Mouse (Mus musculus) limb, embryonic 13.5 days (tissue): ENCODE results near the gene Sdccag8. TPM values are rescaled to one million over a fixed set of nuclear protein-coding genes. Genes with fewer than 3 reads are reported as not detected.

Experiments used
- ATAC-seq: fragments of 200-750 bp; cut with Nextera tagmentation; 2 replicates; pipeline ENCODE4 v1.8.0; 2017; ENCODE audit warnings: low read depth, moderate number of reproducible peaks, moderate TSS enrichment; ENCODE audit not compliant: low FRiP score
- H3K27ac ChIP-seq: fragments of 300-500 bp; sonication (generic); 2 replicates; pipeline ENCODE4 v1.5.1; 2015; ENCODE audit warnings: inconsistent platforms, mild to moderate bottlenecking, moderate library complexity
- H3K27me3 ChIP-seq: fragments of 300-500 bp; sonication (generic); 2 replicates; pipeline ENCODE4 v1.6.1; 2015; ENCODE audit warnings: mild to moderate bottlenecking, inconsistent platforms
- H3K36me3 ChIP-seq: fragments of 300-500 bp; sonication (generic); 2 replicates; pipeline ENCODE4 v1.6.1; 2015; ENCODE audit warnings: inconsistent platforms, mild to moderate bottlenecking, moderate library complexity
- H3K4me1 ChIP-seq: fragments of 300-500 bp; sonication (generic); 2 replicates; pipeline ENCODE4 v1.6.1; 2015; ENCODE audit warnings: inconsistent platforms
- H3K4me2 ChIP-seq: fragments of 300-500 bp; sonication (generic); replicated peaks from 2 replicates; pipeline ENCODE4 v1.6.1; 2015; ENCODE audit warnings: inconsistent platforms, mild to moderate bottlenecking, moderate library complexity
- H3K4me3 ChIP-seq: fragments of 300-500 bp; sonication (generic); 2 replicates; pipeline ENCODE4 v1.5.1; 2015; ENCODE audit warnings: moderate library complexity, mild to moderate bottlenecking, inconsistent platforms
- H3K9ac ChIP-seq: fragments of 300-500 bp; sonication (generic); 2 replicates; pipeline ENCODE4 v1.6.1; 2015; ENCODE audit warnings: mild to moderate bottlenecking, inconsistent platforms
- H3K9me3 ChIP-seq: fragments of 300-500 bp; sonication (generic); 2 replicates; pipeline ENCODE4 v1.6.1; 2016; ENCODE audit warnings: inconsistent platforms
- WGBS: fragments of 180-500 bp; shearing (Covaris S2); methylation state at CpG from one replicate; pipeline ENCODE4 v1.1.7; 2015; 5-methylcytosine and 5-hydroxymethylcytosine counted together
- polyA plus RNA-seq: library from polyadenylated mRNA; unstranded; fragments of >200 nt; fragmentation: Nextera tagmentation; extraction: Ambion mirVana; gene quantifications from 2 replicates; pipeline ENCODE4 v1.2.1, GENCODE M21; 2015

Sdccag8 gene
- polyA plus RNA-seq, 1 experiment from 2014 or later, result 15.5 TPM

GRCm38 (mm10) chr1:177012774-177013173 lies 198.3 kb downstream of the Sdccag8 start:
- Histone ChIP-seq H3K4me2 (no peak overlapping the region), H3K27me3 (no peaks in the 10 kb centered on the region), H3K9me3 (no peaks in the 10 kb centered on the region), H3K4me3 (no peak overlapping the region), H3K4me1 (peaks cover 28% of the 10 kb centered on the region), H3K27ac (no peak overlapping the region), H3K36me3 (peaks cover 1% of the 10 kb centered on the region; the same call in 1 of the 2 replicates), H3K9ac (no peak overlapping the region)
- 86% methylated on average over 3 of the region's 3 CpGs for WGBS
- no peak for ATAC-seq

DNA sequence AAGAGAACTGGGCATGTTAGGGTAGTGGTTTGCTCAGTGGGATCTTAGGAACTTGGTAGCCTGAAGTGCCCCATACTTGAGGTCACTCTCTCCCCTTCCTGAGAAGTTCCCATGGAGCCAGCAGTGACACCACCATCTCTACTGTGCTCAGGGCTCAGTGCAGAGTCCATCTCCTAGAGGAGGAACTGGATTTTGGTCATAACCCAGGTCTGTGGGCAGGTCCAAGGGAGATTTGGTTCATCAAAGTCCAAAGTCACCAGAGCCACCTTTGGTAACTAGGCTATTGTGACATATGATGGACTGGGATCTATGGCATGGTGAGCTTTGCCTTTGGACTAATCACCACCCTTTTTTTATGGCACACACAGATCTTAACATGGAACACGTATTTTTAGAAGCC lies 198.9 kb downstream of the Sdccag8 start:
- no peak overlapping the region for H3K4me3 ChIP-seq
- H3K4me1 ChIP-seq, result peaks cover 28% of the 10 kb centered on the region
- no peak for ATAC-seq
- no peak overlapping the region for H3K9ac ChIP-seq
- 73% methylated on average over 1 of the region's 1 CpGs for WGBS
- H3K27me3 ChIP-seq, result no peaks in the 10 kb centered on the region
- H3K27ac ChIP-seq, result no peak overlapping the region
- H3K9me3 ChIP-seq, result no peaks in the 10 kb centered on the region
- no peak overlapping the region for H3K4me2 ChIP-seq
- H3K36me3 ChIP-seq, result peaks cover 4% of the 10 kb centered on the region; the same call in 1 of the 2 replicates

DNA sequence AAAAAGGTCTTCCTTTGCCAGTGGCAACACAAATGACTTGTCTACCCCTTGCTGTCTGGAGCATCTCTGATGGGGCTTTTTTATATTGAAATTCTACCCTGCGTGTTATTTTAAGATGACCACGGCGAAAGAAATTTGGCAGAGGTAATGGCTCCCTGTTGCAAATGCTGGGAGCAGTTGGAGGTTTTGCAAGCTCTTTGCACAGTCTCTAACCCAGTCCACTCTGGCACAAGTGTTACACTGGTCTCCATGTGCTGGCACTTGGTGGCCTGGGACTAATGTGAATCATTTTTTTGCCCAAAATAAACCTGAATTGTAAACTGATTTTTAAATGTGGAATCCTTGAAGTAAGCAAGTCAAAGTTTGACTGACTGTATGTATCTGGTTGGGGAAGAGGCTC lies 199.3 kb downstream of the Sdccag8 start:
- Histone ChIP-seq H3K4me3 (no peak overlapping the region), H3K9ac (no peak overlapping the region), H3K36me3 (peaks cover 4% of the 10 kb centered on the region; the same call in 1 of the 2 replicates), H3K4me2 (no peak overlapping the region), H3K27me3 (no peaks in the 10 kb centered on the region), H3K27ac (no peak overlapping the region), H3K9me3 (no peaks in the 10 kb centered on the region), H3K4me1 (peaks cover 25% of the 10 kb centered on the region)
- WGBS, result 84% methylated on average over 3 of the region's 3 CpGs
- ATAC-seq, result no peak

DNA sequence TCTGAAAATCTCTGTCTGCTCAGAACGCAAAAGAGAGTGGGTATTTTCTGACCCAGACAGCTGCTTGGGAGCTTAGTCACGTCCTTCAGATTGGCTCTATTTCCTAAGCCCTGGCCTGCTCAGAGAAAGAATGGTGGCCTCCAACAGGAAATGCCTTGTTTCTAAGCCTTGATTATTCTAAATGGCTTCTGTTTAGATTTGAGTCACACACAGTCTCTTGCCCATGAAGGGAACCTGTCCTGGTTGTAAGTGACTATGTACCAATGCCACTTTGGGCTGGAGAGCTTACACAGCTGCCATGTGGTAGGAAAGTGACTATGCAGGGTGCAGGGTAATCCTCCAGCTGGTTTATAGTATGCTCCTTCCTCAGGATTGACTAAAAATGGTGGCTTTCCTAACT lies 199.9 kb downstream of the Sdccag8 start:
- no peak for ATAC-seq
- Histone ChIP-seq H3K4me1 (peaks cover 22% of the 10 kb centered on the region), H3K27me3 (no peaks in the 10 kb centered on the region), H3K36me3 (peaks cover 4% of the 10 kb centered on the region; the same call in 1 of the 2 replicates), H3K27ac (no peak overlapping the region; the same call in 1 of the 2 replicates), H3K4me2 (no peak overlapping the region), H3K9ac (no peak overlapping the region), H3K9me3 (no peaks in the 10 kb centered on the region), H3K4me3 (no peak overlapping the region)
- WGBS, result 63% methylated on average over 2 of the region's 2 CpGs

GRCm38 (mm10) chr1:177014921-177015439 lies 200.5 kb downstream of the Sdccag8 start:
- Histone ChIP-seq H3K4me3 (no peak overlapping the region), H3K4me1 (peaks cover 18% of the 10 kb centered on the region), H3K27me3 (no peaks in the 10 kb centered on the region), H3K4me2 (no peak overlapping the region), H3K9ac (no peak overlapping the region), H3K36me3 (peaks cover 4% of the 10 kb centered on the region; the same call in 1 of the 2 replicates), H3K27ac (no peak overlapping the region; the same call in 1 of the 2 replicates), H3K9me3 (no peaks in the 10 kb centered on the region)
- 62% methylated on average over 6 of the region's 6 CpGs for WGBS
- no peak for ATAC-seq

- H3K9me3 ChIP-seq, result no peaks in the 10 kb centered on the region
- WGBS, result 50% methylated on average over 3 of the region's 3 CpGs
- peaks cover 11% of the 10 kb centered on the region; the same call in 1 of the 2 replicates for H3K4me1 ChIP-seq
- no peaks in the 10 kb centered on the region for H3K27me3 ChIP-seq
- no peak overlapping the region for H3K4me2 ChIP-seq
- H3K27ac ChIP-seq, result no peak overlapping the region
- no peak for ATAC-seq
- H3K4me3 ChIP-seq, result no peak overlapping the region
- H3K9ac ChIP-seq, result no peak overlapping the region
- H3K36me3 ChIP-seq, result peaks cover 4% of the 10 kb centered on the region; the same call in 1 of the 2 replicates
Observed at GRCm38 (mm10) chr1:177015917-177016316, 201.5 kb downstream of the Sdccag8 start.

- H3K27ac ChIP-seq, result no peak overlapping the region
- WGBS, result 89% methylated on average over 2 of the region's 2 CpGs
Observed at GRCm38 (mm10) chr1:177016729-177017128, 202.3 kb downstream of the Sdccag8 start.

DNA sequence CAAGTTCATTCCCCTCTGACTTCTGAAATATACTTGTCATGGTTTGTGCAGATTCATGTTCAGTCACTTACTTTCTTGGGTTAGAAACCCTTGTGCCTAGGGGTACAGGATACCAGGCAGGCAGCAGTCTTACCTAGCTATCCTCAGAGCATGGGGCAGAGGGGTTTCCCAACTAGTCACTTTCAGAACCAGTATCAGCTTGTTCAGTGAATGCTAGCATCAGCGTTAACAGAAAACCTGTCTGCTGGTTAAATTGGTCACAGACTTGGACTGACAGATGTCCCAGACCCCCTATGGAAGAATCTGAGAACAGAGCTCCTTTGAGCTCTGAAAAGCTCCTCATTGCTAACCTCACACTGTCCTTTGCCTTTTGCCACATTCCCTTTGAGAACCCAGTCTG lies 204.3 kb downstream of the Sdccag8 start:
- peaks cover 16% of the 10 kb centered on the region for H3K36me3 ChIP-seq
- no peaks in the 10 kb centered on the region for H3K27me3 ChIP-seq
- H3K4me2 ChIP-seq, result no peak overlapping the region
- no peak overlapping the region for H3K4me3 ChIP-seq
- ATAC-seq, result no peak
- H3K9me3 ChIP-seq, result no peaks in the 10 kb centered on the region
- peaks cover 11% of the 10 kb centered on the region; the same call in 1 of the 2 replicates for H3K4me1 ChIP-seq
- WGBS, result 81% methylated on average over 1 of the region's 1 CpGs
- no peak overlapping the region for H3K9ac ChIP-seq
- no peak overlapping the region for H3K27ac ChIP-seq

More at GRCm38 (mm10) chr1:177016729-177017128, 202.3 kb downstream of the Sdccag8 start:
- Histone ChIP-seq H3K9ac (no peak overlapping the region), H3K27me3 (no peaks in the 10 kb centered on the region), H3K4me1 (peaks cover 11% of the 10 kb centered on the region; the same call in 1 of the 2 replicates), H3K36me3 (peaks cover 4% of the 10 kb centered on the region; the same call in 1 of the 2 replicates), H3K9me3 (no peaks in the 10 kb centered on the region), H3K4me3 (no peak overlapping the region), H3K4me2 (no peak overlapping the region)
- ATAC-seq, result no peak

DNA sequence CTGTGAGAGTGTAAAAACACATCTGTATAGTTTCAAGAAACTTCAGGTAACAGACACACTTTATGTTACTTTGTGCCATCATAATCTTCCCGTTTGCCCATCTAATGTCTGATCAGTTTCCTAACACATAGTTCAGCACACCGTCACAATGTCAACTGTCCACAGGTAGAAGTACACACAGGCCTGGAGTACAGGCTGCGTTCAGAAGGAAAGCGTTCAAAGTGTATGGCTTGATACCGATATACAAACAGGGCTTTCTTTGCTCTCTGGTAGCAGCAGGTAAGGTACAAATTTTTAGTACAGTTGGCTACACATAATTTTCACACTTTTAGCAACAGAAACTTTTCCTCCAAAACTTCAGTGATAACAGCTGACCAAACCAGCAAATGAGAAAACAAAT lies 205.2 kb downstream of the Sdccag8 start:
- ATAC-seq, result no peak
- Histone ChIP-seq H3K27me3 (no peaks in the 10 kb centered on the region), H3K4me3 (no peak overlapping the region), H3K27ac (no peak overlapping the region), H3K9me3 (no peaks in the 10 kb centered on the region), H3K4me1 (peaks cover 8% of the 10 kb centered on the region; the same call in 1 of the 2 replicates), H3K4me2 (no peak overlapping the region), H3K9ac (no peak overlapping the region), H3K36me3 (peaks cover 25% of the 10 kb centered on the region)
- 94% methylated on average over 5 of the region's 5 CpGs for WGBS

DNA sequence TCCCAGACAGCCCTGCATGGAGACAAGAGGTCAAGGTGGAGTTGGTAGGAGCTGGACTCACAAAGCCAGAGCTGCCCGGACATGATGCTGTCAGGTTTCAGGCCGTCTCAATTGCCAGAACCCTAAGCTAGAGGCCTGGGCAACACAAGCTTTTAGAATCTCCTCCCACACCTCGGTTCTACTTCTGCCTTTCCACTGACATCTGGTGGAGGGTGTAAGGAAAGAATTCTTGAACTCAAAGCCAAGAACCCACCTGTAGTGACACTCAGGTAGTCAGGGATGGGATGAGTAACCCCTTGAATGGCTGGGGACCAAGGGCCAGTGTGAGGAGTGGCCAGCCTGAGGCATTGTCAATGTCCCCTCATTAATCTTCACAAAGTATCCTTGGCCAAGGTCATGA lies 208.3 kb downstream of the Sdccag8 start:
- no peak overlapping the region for H3K4me2 ChIP-seq
- no peak overlapping the region for H3K4me3 ChIP-seq
- no peak for ATAC-seq
- H3K27ac ChIP-seq, result no peak overlapping the region
- no peaks in the 10 kb centered on the region for H3K4me1 ChIP-seq
- peaks cover 33% of the 10 kb centered on the region for H3K36me3 ChIP-seq
- H3K9ac ChIP-seq, result no peak overlapping the region
- H3K9me3 ChIP-seq, result no peaks in the 10 kb centered on the region
- WGBS, result 54% methylated on average over 3 of the region's 3 CpGs
- H3K27me3 ChIP-seq, result no peaks in the 10 kb centered on the region

DNA sequence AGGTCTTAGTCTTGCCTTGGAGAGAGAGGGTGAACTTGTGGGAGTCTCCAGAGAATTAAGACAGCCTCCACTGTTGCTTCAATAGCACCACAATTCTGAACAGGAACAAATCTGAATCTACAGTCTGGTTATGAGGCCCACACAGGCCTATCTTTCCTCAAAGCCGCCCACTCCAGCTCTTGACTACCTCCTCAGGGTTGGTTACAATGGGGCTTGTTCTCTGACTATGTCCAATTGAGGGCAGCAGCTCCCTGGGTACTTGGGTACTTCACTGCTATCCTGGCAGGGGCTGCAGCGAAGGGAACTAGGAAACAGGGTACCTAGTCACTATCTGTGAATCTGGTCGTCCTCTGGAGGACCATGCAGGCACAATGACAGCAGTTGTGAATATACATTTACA lies 213.2 kb downstream of the Sdccag8 start:
- Histone ChIP-seq H3K27ac (no peak overlapping the region), H3K9ac (no peak overlapping the region), H3K4me1 (no peaks in the 10 kb centered on the region), H3K4me3 (no peak overlapping the region), H3K9me3 (no peaks in the 10 kb centered on the region), H3K27me3 (no peaks in the 10 kb centered on the region), H3K36me3 (peaks cover 35% of the 10 kb centered on the region), H3K4me2 (no peak overlapping the region)
- no peak for ATAC-seq
- 85% methylated on average over 3 of the region's 3 CpGs for WGBS

- Histone ChIP-seq H3K4me3 (no peak overlapping the region), H3K4me1 (no peaks in the 10 kb centered on the region), H3K4me2 (no peak overlapping the region), H3K9ac (no peak overlapping the region), H3K27me3 (no peaks in the 10 kb centered on the region), H3K27ac (no peak overlapping the region), H3K36me3 (peaks cover 24% of the 10 kb centered on the region; the same call in 1 of the 2 replicates), H3K9me3 (no peaks in the 10 kb centered on the region)
- ATAC-seq, result no peak
- 80% methylated on average over 2 of the region's 2 CpGs for WGBS
Observed at GRCm38 (mm10) chr1:177029032-177029431, 214.6 kb downstream of the Sdccag8 start.

DNA sequence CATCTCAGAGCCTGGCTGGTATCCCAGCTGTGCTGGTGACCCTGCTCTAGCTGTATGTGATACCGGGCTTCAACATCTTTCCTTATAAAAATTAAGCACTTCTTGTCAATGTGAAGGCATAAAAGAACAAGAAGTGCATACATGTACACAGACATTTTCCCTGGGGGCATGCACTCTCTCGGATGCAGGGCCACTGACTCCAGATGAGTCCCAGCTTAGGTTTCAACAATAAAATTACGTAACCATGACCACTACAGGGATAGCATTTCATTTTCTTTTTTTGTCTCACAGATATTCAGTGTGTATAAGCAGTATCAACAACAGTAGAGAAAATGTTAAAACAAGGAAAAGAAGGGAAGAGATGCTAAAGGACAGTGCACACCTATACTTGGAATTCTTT lies 216.2 kb downstream of the Sdccag8 start:
- no peak overlapping the region for H3K4me2 ChIP-seq
- no peak overlapping the region for H3K4me3 ChIP-seq
- H3K27ac ChIP-seq, result no peak overlapping the region
- H3K36me3 ChIP-seq, result peaks cover 14% of the 10 kb centered on the region; the same call in 1 of the 2 replicates
- H3K4me1 ChIP-seq, result no peaks in the 10 kb centered on the region
- peak; percentile 55; the same call in 1 of the 2 replicates for ATAC-seq
- 59% methylated on average over 3 of the region's 3 CpGs for WGBS
- no peaks in the 10 kb centered on the region for H3K27me3 ChIP-seq
- no peak overlapping the region for H3K9ac ChIP-seq
- no peaks in the 10 kb centered on the region for H3K9me3 ChIP-seq
